Mouse (Mus musculus) embryonic fibroblast, embryonic 13.5 days (primary cell): ENCODE data around the gene Heatr3. TPM values are rescaled to one million over a fixed set of nuclear protein-coding genes. Genes with fewer than 3 reads are reported as not detected.

Source experiments
- H3K27ac ChIP-seq: 2 replicates; pipeline ENCODE4 v1.5.1; 2012; ENCODE audit warnings: low read length, control low read depth, inconsistent platforms; ENCODE audit not compliant: insufficient read depth
- H3K4me1 ChIP-seq: 2 replicates; pipeline ENCODE4 v1.6.1; 2011; ENCODE audit warnings: low read length; ENCODE audit not compliant: control insufficient read depth, insufficient read depth
- H3K4me3 ChIP-seq: 2 replicates; pipeline ENCODE4 v1.5.1; 2011; ENCODE audit warnings: mild to moderate bottlenecking, control low read depth, low read length; ENCODE audit not compliant: insufficient read depth
- CTCF ChIP-seq: IDR thresholded peaks from 2 replicates; pipeline ENCODE4 v1.5.1; 2011; ENCODE audit warnings: mild to moderate bottlenecking, control low read depth, low read length, moderate library complexity, borderline replicate concordance; ENCODE audit not compliant: insufficient read depth
- POLR2A ChIP-seq: IDR thresholded peaks from 2 replicates; pipeline ENCODE4 v1.6.1; 2011; ENCODE audit warnings: low read depth, mild to moderate bottlenecking, control low read depth, low read length, moderate library complexity
- polyA plus RNA-seq: library from polyadenylated mRNA; stranded (reverse); fragments of >200 nt; gene quantifications from 2 replicates; pipeline ENCODE4 v1.2.4, GENCODE M21; 2011; ENCODE audit warnings: low read depth; ENCODE audit not compliant: missing spikeins, insufficient read length

The Heatr3 gene
- polyA plus RNA-seq, result 42.2 and 53.1 TPM in 2 replicates

DNA sequence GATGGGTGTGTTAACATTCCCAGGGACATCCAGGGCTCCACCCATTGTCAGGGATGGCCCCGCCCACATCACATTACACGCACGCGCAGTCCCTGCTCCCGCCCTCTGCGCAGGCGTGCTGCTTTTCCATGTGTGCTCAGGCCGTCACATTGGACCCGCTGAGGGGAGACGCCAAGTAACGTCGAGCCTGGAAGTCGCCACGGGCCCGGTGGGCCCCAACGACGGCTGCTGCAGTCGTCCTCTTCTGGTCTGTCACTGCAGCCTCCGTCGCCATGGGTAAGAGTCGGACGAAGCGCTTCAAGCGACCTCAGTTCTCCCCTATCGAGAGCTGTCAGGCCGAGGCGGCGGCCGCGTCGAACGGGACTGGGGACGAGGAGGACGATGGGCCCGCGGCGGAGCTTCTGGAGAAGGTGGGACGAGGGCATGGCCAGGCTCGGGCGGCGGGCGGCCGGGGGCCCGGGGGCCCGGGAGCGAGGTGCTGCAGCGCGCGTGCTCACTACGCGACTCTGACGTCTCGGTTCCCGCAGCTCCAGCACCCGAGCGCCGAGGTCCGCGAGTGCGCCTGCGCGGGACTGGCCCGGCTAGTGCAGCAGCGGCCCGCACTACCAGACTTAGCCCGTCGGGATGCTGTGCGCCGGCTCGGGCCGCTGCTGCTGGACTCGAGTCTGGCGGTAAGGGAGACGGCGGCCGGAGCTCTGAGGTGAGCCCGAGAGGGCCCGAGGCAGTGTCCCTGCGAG, at the start of gene Heatr3:
TSS of gene Heatr3 (plus strand) at position 108 of the 737 bp plus-strand sequence.
- peak within 1 kb of the TSS; percentile 84 for H3K4me3 ChIP-seq
- TF ChIP-seq CTCF, result no peak
- peak; percentile 96 for TF ChIP-seq POLR2A
- H3K27ac ChIP-seq, result peak within 1 kb of the TSS; percentile 79
- peaks cover 3% of the 10 kb centered on the region; the same call in 1 of the 2 replicates for H3K4me1 ChIP-seq

GRCm38 (mm10) chr8:88088006-88088405, 49.6 kb upstream of the Heatr3 start:
- H3K4me3 ChIP-seq, result no peak overlapping the region
- no peaks in the 10 kb centered on the region for H3K4me1 ChIP-seq
- no peak overlapping the region for H3K27ac ChIP-seq
- TF ChIP-seq POLR2A (no peak), CTCF (no peak)

DNA sequence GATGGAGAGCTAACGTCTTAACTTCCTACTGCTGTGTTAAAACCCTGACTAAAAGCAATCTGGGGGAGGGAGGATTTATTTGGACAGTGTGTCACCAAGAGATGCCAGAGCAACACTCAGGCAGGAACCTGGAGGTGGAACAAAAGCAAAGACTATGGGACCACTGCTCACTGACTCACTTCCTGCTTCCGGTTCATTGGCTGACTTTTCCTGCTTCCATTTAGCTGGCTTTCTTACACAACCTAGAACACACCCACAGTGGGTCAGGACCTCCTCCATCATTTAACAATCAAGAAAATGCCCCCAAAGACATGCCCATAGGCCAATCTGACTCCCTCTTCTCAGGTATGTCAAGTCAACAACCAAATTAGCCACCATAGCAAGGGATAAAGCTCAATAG, 46.0 kb upstream of the Heatr3 start:
- peak overlapping the region; percentile 34; the same call in 1 of the 2 replicates for H3K27ac ChIP-seq
- TF ChIP-seq CTCF (no peak), POLR2A (no peak)
- H3K4me3 ChIP-seq, result no peak overlapping the region
- H3K4me1 ChIP-seq, result no peaks in the 10 kb centered on the region

DNA sequence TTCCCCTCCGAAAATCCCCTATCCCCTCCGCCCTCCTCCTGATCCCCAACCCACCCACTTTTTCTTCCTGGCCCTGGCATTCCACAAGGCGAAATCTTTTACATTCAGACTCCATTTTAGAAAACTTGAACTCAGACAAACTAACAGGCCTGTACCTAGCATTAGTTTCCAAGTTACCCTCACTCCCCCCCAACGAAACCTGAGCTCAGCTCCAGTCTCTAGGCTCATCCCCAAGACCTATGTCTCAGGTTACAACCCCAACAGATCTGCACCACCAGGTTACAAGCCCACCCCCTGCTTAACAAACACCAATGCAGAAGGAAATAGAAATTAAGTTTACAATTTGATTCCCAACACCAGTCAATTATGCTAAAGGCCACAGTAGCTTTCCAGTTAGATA, 44.3 kb upstream of the Heatr3 start:
- no peak for TF ChIP-seq POLR2A
- no peak for TF ChIP-seq CTCF
- Histone ChIP-seq H3K4me1 (no peaks in the 10 kb centered on the region), H3K4me3 (no peak overlapping the region), H3K27ac (no peak overlapping the region)

DNA sequence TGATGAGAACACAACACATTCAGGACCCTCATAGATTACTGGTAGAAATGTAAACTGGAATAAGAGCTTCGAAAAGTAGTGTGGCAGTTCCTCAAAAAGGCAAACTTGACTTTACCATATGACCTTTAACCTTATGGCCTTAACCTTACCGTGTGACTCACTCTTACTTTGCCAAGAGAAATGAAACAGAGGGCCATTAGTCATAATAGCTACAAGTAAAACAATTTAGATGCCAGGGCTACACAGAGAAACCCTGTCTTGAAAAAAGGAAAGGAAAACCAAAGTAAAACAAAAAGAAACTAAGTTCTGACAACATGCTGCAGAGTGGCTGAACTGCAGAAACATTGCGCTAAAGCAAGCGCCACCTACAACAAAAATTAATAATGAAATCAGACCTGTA, 38.8 kb upstream of the Heatr3 start:
- Histone ChIP-seq H3K4me3 (no peak overlapping the region), H3K4me1 (no peaks in the 10 kb centered on the region), H3K27ac (no peak overlapping the region)
- no peak for TF ChIP-seq POLR2A
- TF ChIP-seq CTCF, result no peak

GRCm38 (mm10) chr8:88099526-88099925, 38.1 kb upstream of the Heatr3 start:
- TF ChIP-seq CTCF, result peak; percentile 26; the same call in 1 of the 2 replicates
- no peak for TF ChIP-seq POLR2A
- Histone ChIP-seq H3K4me3 (no peak overlapping the region), H3K4me1 (no peaks in the 10 kb centered on the region), H3K27ac (no peak overlapping the region)

- Histone ChIP-seq H3K27ac (no peak overlapping the region), H3K4me1 (no peaks in the 10 kb centered on the region), H3K4me3 (no peak overlapping the region)
- TF ChIP-seq CTCF (no peak), POLR2A (no peak)
Measured at GRCm38 (mm10) chr8:88109241-88109640, 28.4 kb upstream of the Heatr3 start.

GRCm38 (mm10) chr8:88118456-88119036, 19.1 kb upstream of the Heatr3 start, which contains the start of gene Cnep1r1:
Gene Cnep1r1, plus strand, starts transcription at chr8:88118769.
- TF ChIP-seq POLR2A (peak; percentile 87), CTCF (peak; percentile 55; the same call in 1 of the 2 replicates)
- peak within 1 kb of the TSS; percentile 98 for H3K4me3 ChIP-seq

DNA sequence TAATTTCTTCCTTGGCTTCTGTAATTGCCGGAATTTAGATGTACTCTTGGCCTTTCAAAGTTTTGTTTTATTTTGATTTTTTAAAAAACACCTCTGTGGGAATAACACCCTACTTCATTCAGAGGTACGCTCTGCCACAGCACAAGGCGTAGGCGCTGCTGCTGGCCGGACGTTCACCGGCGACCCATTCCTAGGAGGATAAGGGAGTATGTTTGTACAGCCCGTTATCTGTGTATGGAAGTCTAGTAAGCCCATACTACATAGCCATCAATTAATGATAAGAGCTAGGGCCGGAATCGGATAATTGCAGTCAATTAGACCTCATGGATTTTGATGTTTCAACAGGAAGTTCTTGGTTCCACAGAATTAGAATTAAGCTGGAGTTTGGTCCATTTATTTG, 18.6 kb upstream of the Heatr3 start:
- H3K4me1 ChIP-seq, result no peaks in the 10 kb centered on the region
- TF ChIP-seq POLR2A, result no peak
- no peak for TF ChIP-seq CTCF
- H3K4me3 ChIP-seq, result peak overlapping the region; percentile 98
- H3K27ac ChIP-seq, result no peak overlapping the region

More at GRCm38 (mm10) chr8:88118456-88119036, 19.1 kb upstream of the Heatr3 start, which contains the start of gene Cnep1r1:
- Histone ChIP-seq H3K4me1 (no peaks in the 10 kb centered on the region), H3K27ac (peak within 1 kb of the TSS; percentile 39; the same call in 1 of the 2 replicates)

GRCm38 (mm10) chr8:88124850-88125249, 12.8 kb upstream of the Heatr3 start:
- Histone ChIP-seq H3K4me1 (no peaks in the 10 kb centered on the region), H3K27ac (no peak overlapping the region), H3K4me3 (no peak overlapping the region)
- no peak for TF ChIP-seq POLR2A
